Mouse (Mus musculus) midbrain, embryonic 11.5 days (tissue): ENCODE results near the gene Rassf2. TPM values are rescaled to one million over a fixed set of nuclear protein-coding genes. Genes with fewer than 3 reads are reported as not detected.
A peak's percentile ranks its signal among the peaks of the same experiment; 100 is the strongest.

ENCODE experiments used
- ATAC-seq: fragments of 200-750 bp; cut with Nextera tagmentation; 2 replicates; pipeline ENCODE4 v1.8.0; 2017; ENCODE audit warnings: moderate TSS enrichment, moderate library complexity; ENCODE audit not compliant: low FRiP score
- DNase-seq: peaks from one replicate; pipeline ENCODE4 v3.0.0; 2015; ENCODE audit warnings: low spot score; ENCODE audit errors: missing footprints
- H3K27ac ChIP-seq: fragments of 300-500 bp; sonication (generic); 2 replicates; pipeline ENCODE4 v1.5.1; 2014; ENCODE audit warnings: low read depth, low read length
- H3K27me3 ChIP-seq: fragments of 300-500 bp; sonication (generic); 2 replicates; pipeline ENCODE4 v1.6.1; 2014; ENCODE audit warnings: mild to moderate bottlenecking, low read length, moderate library complexity, mixed read lengths; ENCODE audit not compliant: control insufficient read depth, insufficient read depth
- H3K36me3 ChIP-seq: fragments of 300-500 bp; sonication (generic); 2 replicates; pipeline ENCODE4 v1.6.1; 2014; ENCODE audit warnings: mild to moderate bottlenecking, low read length, moderate library complexity, mixed read lengths; ENCODE audit not compliant: control insufficient read depth, insufficient read depth
- H3K4me1 ChIP-seq: fragments of 300-500 bp; sonication (generic); 2 replicates; pipeline ENCODE4 v1.6.1; 2014; ENCODE audit warnings: low read length; ENCODE audit not compliant: control insufficient read depth, insufficient read depth
- H3K4me2 ChIP-seq: fragments of 300-500 bp; sonication (generic); 2 replicates; pipeline ENCODE4 v1.6.1; 2014; ENCODE audit warnings: mild to moderate bottlenecking, moderate library complexity
- H3K4me3 ChIP-seq: fragments of 300-500 bp; sonication (generic); 2 replicates; pipeline ENCODE4 v1.5.1; 2014; ENCODE audit warnings: low read depth, low read length
- H3K9ac ChIP-seq: fragments of 300-500 bp; sonication (generic); 2 replicates; pipeline ENCODE4 v1.6.1; 2014; ENCODE audit warnings: low read length
- H3K9me3 ChIP-seq: fragments of 300-500 bp; sonication (generic); 2 replicates; pipeline ENCODE4 v1.6.1; 2016; ENCODE audit warnings: low read length; ENCODE audit not compliant: control insufficient read depth
- whole genome bisulfite sequencing: fragments of 180-500 bp; shearing (Covaris S2); extraction: QIAGEN DNeasy Blood & Tissue Kit; methylation state at CpG from one replicate; pipeline ENCODE4 v1.1.7; 2014; 5-methylcytosine and 5-hydroxymethylcytosine counted together
- polyA plus RNA-seq: library from polyadenylated mRNA; unstranded; fragments of >200 nt; fragmentation: Nextera tagmentation; extraction: Ambion mirVana; gene quantifications from 2 replicates; pipeline ENCODE4 v1.2.1, GENCODE M21; 2014

Gene Rassf2
- polyA plus RNA-seq, 1 experiment from 2014 or later, result 32.3 TPM

DNA sequence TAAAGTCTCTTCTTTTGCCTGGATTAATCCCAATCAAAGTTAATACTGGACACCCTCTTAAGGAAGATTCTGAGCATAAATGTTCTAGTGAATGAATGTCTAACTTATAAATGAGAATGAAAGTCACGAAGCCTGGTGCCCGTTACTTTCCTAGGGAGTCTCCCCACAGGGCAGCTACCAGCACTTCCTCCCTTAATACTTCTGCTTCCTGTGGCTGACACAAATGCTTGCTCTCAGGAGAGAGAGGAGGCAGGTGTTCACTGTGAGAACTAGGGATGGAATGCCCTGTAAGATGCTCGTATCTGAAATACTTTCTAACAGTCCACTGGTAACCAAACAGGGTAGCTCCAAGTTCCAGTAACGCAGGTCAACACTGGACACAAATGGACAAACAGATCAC lies 23.8 kb upstream of the Rassf2 start:
- Histone ChIP-seq H3K4me1 (no peaks in the 10 kb centered on the region), H3K4me3 (no peak overlapping the region), H3K4me2 (no peak overlapping the region), H3K27me3 (no peaks in the 10 kb centered on the region), H3K27ac (no peak overlapping the region), H3K36me3 (peaks cover 2% of the 10 kb centered on the region; the same call in 1 of the 2 replicates), H3K9ac (no peak overlapping the region), H3K9me3 (no peaks in the 10 kb centered on the region)
- WGBS, result 93% methylated on average over 4 of the region's 4 CpGs
- ATAC-seq, result no peak
- DNase-seq, result no peak

DNA sequence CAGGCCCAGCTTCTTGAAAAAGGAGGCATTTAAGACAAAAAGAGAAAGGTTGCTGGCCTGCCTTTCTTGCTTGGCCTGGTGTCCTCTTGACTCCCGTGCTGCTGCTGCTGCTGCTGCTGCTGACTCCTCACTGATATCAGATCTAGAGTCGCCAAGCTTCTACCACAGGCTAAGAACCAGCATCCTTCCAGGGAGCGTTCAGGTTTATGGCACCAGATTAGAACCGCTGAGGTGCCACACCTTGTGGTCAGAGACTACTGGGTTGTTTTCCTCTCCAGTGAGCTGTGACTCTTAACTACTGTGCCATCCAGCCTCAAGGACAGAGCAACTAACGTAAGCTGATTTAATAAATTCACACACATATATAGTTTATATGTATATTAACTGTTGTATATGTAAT lies 21.7 kb upstream of the Rassf2 start:
- H3K27ac ChIP-seq, result no peak overlapping the region
- no peak for ATAC-seq
- DNase-seq, result no peak
- no peak overlapping the region for H3K4me2 ChIP-seq
- no peaks in the 10 kb centered on the region for H3K9me3 ChIP-seq
- WGBS, result 92% methylated on average over 5 of the region's 5 CpGs
- H3K27me3 ChIP-seq, result no peaks in the 10 kb centered on the region
- no peaks in the 10 kb centered on the region for H3K4me1 ChIP-seq
- H3K36me3 ChIP-seq, result peaks cover 2% of the 10 kb centered on the region; the same call in 1 of the 2 replicates
- H3K9ac ChIP-seq, result no peak overlapping the region
- no peak overlapping the region for H3K4me3 ChIP-seq

GRCm38 (mm10) chr2:132049921-132050320 lies 19.9 kb upstream of the Rassf2 start:
- H3K4me3 ChIP-seq, result no peak overlapping the region
- H3K9me3 ChIP-seq, result no peaks in the 10 kb centered on the region
- no peaks in the 10 kb centered on the region for H3K4me1 ChIP-seq
- H3K9ac ChIP-seq, result no peak overlapping the region
- H3K36me3 ChIP-seq, result no peaks in the 10 kb centered on the region
- WGBS, result 58% methylated on average over 3 of the region's 3 CpGs
- no peak overlapping the region for H3K4me2 ChIP-seq
- H3K27ac ChIP-seq, result no peak overlapping the region
- no peaks in the 10 kb centered on the region for H3K27me3 ChIP-seq
- no peak for ATAC-seq
- DNase-seq, result no peak

GRCm38 (mm10) chr2:132049491-132049890 lies 19.4 kb upstream of the Rassf2 start:
- WGBS, result 90% methylated on average over 3 of the region's 3 CpGs
- Histone ChIP-seq H3K4me2 (no peak overlapping the region), H3K9me3 (no peaks in the 10 kb centered on the region), H3K27me3 (no peaks in the 10 kb centered on the region), H3K4me1 (no peaks in the 10 kb centered on the region; the same call in 1 of the 2 replicates), H3K27ac (no peak overlapping the region), H3K36me3 (no peaks in the 10 kb centered on the region), H3K9ac (no peak overlapping the region), H3K4me3 (no peak overlapping the region)
- no peak for DNase-seq
- ATAC-seq, result no peak

- H3K36me3 ChIP-seq, result no peaks in the 10 kb centered on the region
These were observed 18.2 kb upstream of the Rassf2 start for GRCm38 (mm10) chr2:132048143-132048772.

DNA sequence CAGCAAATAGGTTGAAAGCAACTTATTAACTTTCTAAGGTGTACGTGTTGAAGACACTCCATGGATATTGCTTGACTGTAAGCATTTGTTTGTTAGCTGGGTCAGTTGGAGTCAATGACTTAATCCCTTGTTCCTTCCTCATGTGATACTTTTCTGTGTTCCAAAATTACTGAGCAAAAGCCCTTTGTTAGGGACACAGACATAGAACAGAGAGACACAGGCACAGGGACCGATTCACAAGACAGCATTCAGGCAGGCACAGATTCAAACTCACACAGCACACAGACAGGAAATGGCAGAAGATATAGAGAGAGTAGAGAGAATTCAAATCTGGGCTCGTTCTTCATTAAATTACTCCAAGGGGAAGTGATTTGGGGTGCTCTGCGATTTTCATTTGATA lies 17.3 kb upstream of the Rassf2 start:
- Histone ChIP-seq H3K27me3 (no peaks in the 10 kb centered on the region), H3K36me3 (no peaks in the 10 kb centered on the region), H3K4me2 (no peak overlapping the region), H3K4me1 (no peaks in the 10 kb centered on the region; the same call in 1 of the 2 replicates), H3K9ac (no peak overlapping the region), H3K9me3 (no peaks in the 10 kb centered on the region), H3K4me3 (no peak overlapping the region), H3K27ac (no peak overlapping the region)
- WGBS, result 87% methylated on average over 4 of the region's 4 CpGs
- no peak for DNase-seq
- ATAC-seq, result no peak

More at GRCm38 (mm10) chr2:132048143-132048772, 18.2 kb upstream of the Rassf2 start:
- Histone ChIP-seq H3K9me3 (no peaks in the 10 kb centered on the region), H3K9ac (no peak overlapping the region), H3K4me3 (no peak overlapping the region), H3K4me1 (no peaks in the 10 kb centered on the region; the same call in 1 of the 2 replicates), H3K27ac (no peak overlapping the region), H3K4me2 (no peak overlapping the region), H3K27me3 (no peaks in the 10 kb centered on the region)
- 90% methylated on average over 11 of the region's 11 CpGs for WGBS
- DNase-seq, result no peak
- no peak for ATAC-seq

DNA sequence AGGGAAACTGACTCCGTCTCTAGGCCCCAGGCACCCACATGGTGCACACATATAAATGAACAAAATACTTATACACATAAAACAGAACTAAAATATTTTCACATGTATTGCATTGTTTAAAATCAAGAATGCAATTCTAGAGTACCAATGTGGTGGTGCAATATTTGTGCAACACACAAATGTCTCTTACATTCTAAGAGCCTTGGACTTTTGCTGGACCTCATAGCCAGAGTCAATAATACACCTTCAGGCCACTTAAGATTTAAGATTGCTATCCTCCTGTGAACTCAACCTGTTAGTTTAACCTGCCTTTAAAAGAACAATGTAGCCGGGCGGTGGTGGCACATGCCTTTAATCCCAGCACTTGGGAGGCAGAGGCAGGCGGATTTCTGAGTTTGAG lies 16.6 kb upstream of the Rassf2 start:
- 90% methylated on average over 4 of the region's 4 CpGs for WGBS
- no peaks in the 10 kb centered on the region for H3K9me3 ChIP-seq
- H3K36me3 ChIP-seq, result no peaks in the 10 kb centered on the region

GRCm38 (mm10) chr2:132044320-132045274 lies 14.5 kb upstream of the Rassf2 start:
- no peak overlapping the region for H3K27ac ChIP-seq
- no peak overlapping the region for H3K4me2 ChIP-seq
- no peaks in the 10 kb centered on the region for H3K9me3 ChIP-seq
- H3K4me1 ChIP-seq, result no peaks in the 10 kb centered on the region; the same call in 1 of the 2 replicates
- H3K27me3 ChIP-seq, result no peaks in the 10 kb centered on the region
- no peak overlapping the region for H3K4me3 ChIP-seq
- peak; percentile 73 for DNase-seq
- no peak for ATAC-seq
- no peaks in the 10 kb centered on the region for H3K36me3 ChIP-seq
- no peak overlapping the region for H3K9ac ChIP-seq
- 69% methylated on average over 15 of the region's 15 CpGs for WGBS

More for the DNA sequence above, 16.6 kb upstream of the Rassf2 start:
- no peaks in the 10 kb centered on the region; the same call in 1 of the 2 replicates for H3K4me1 ChIP-seq
- H3K27ac ChIP-seq, result no peak overlapping the region
- DNase-seq, result no peak
- no peak overlapping the region for H3K4me3 ChIP-seq
- H3K27me3 ChIP-seq, result no peaks in the 10 kb centered on the region
- no peak overlapping the region for H3K4me2 ChIP-seq
- H3K9ac ChIP-seq, result no peak overlapping the region
- ATAC-seq, result no peak

GRCm38 (mm10) chr2:132043101-132043621 lies 13.1 kb upstream of the Rassf2 start:
- DNase-seq, result peak; percentile 80
- no peak overlapping the region for H3K27ac ChIP-seq
- H3K9me3 ChIP-seq, result no peaks in the 10 kb centered on the region
- H3K36me3 ChIP-seq, result no peaks in the 10 kb centered on the region
- WGBS, result 54% methylated on average over 13 of the region's 13 CpGs
- no peak overlapping the region for H3K4me3 ChIP-seq
- H3K9ac ChIP-seq, result no peak overlapping the region
- H3K27me3 ChIP-seq, result no peaks in the 10 kb centered on the region
- no peak overlapping the region for H3K4me2 ChIP-seq
- H3K4me1 ChIP-seq, result no peaks in the 10 kb centered on the region; the same call in 1 of the 2 replicates
- ATAC-seq, result no peak
